Mouse (Mus musculus) adrenal gland, postnatal 25 days (tissue): ENCODE data around the gene St3gal4. TPM values are rescaled to one million over a fixed set of nuclear protein-coding genes. Genes with fewer than 3 reads are reported as not detected.
"Not testable (repeated sequence)": the region's sequence is repeated elsewhere in the genome, so short reads cannot be mapped to it uniquely, and the experiment has no call there.

Source experiments
- DNase-seq: peaks from one replicate; pipeline ENCODE4 v3.0.0; 2021; ENCODE audit warnings: mixed read lengths
- long read RNA-seq: library from polyadenylated mRNA; stranded (forward); transcript quantifications from one replicate; pipeline ENCODE4 v2.0.0, GENCODE M21; 2021
- total RNA-seq: library from RNA; stranded (reverse); gene quantifications from 2 replicates; pipeline ENCODE4 v1.2.3, GENCODE M21; 2021

The St3gal4 gene
- total RNA-seq: 31.0 and 39.8 TPM in 2 replicates
- long read RNA-seq, transcript St3gal4-201 (11 exons, 2,095 nt): major isoform, 77 of 109 reads
- long read RNA-seq, partial matches to known transcripts: 13 of 109 reads
- long read RNA-seq, other reads (novel, unspliced or antisense): 19 of 109 reads

DNA sequence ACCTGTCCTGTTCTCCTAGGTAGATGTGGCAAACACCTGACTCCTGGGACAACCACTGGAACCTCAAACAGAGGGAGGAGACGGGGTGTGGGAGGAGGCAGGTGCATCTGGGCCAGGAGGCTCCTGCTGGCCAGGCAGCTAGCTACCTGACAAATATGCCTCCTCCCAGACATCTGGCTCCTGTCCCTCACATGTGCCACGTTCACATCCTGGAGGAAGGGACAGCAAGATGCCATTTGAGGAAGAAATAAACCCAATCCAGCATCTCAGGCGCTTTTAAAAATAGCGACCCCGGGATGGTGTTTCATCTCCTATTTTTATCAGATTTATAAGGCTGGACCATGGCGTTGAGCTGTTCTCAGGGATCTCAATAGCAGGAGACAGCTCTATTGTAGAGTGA is at the start of gene St3gal4:
Gene St3gal4 (minus strand): TSS at position 101 of the 400 bp plus-strand sequence.
- DNase-seq: no peak

DNA sequence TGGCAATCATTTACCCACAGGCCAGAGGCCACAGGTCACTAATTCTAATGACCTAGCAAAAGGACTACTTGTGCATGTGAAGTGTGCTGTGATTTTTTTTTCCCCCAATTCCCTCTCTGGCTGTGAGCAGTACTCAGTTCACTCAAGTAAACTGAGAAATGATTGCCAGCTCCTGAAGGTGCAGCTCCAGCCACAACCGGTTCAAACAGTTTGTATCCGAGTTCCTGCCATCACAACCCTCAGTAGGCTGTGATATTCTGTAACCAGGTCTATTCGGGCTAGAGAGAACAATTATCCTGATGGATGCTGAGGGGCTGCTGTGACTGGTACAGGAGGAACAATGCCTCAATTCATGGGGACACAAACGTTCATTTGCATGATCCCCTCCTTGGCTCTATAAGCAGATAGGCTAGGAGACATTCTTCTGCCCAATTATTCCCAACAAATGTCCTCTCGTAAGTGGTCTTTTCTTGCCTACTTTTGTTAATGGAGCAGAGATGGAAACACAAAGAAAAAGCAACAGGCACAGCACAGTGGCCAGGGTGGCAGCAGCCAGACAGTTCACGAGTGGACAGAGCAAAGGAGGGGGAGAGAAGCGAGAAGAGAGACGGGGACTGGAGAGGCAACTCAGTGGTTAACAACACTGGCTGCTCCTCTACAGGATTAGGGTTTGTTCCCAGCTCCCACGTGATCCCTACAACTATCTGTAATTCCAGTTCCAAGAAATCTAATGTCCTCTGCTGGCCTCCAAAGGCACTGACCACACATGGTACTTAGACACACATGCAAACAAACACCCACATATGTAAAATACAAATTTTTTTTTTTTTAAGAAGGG is 47.9 kb upstream of the St3gal4 start:
- DNase-seq: no peak

GRCm38 (mm10) chr9:35166144-35166797 is 47.2 kb upstream of the St3gal4 start:
- no peak for DNase-seq

DNA sequence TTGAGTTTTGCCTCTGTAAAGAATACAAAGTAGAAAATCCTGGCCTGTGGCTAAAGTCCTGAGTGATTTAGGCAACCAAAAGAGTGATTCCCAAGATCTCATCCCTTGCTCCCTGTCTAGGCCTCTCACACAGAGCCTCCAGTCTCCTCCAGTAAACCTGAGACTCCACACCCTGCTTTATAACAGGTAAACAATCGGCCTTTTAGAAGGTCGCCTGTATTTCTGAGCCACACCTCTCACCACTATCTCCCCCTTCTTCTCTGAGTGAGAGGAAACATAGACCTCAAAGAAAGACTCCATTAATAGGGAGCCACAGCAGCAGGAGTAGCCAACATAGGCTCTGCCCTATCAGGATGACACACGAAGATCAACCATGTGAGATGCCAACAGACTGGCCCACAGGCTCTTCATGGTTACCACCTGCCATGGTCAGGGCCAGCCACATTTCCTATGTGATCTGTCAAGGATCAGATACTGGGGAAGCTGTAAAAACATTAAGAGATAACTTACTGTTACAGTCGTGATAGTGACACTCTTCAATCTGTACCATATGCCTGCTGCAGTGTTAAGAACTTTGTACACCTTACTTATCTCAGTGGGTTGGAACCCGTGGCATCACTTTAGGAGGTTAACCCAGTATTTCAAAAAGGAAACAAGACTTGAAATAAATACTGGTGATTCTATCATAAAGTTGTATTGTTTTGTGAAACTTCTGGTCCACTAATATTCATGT is 45.2 kb upstream of the St3gal4 start:
- no peak for DNase-seq

- peak; percentile 49 for DNase-seq
These were observed 44.1 kb upstream of the St3gal4 start for GRCm38 (mm10) chr9:35163011-35163690.

GRCm38 (mm10) chr9:35161721-35162120 is 42.7 kb upstream of the St3gal4 start:
- DNase-seq: no peak

GRCm38 (mm10) chr9:35160662-35161061 is 41.6 kb upstream of the St3gal4 start:
- DNase-seq: no peak

GRCm38 (mm10) chr9:35158477-35158876 is 39.4 kb upstream of the St3gal4 start:
- DNase-seq: no peak

DNA sequence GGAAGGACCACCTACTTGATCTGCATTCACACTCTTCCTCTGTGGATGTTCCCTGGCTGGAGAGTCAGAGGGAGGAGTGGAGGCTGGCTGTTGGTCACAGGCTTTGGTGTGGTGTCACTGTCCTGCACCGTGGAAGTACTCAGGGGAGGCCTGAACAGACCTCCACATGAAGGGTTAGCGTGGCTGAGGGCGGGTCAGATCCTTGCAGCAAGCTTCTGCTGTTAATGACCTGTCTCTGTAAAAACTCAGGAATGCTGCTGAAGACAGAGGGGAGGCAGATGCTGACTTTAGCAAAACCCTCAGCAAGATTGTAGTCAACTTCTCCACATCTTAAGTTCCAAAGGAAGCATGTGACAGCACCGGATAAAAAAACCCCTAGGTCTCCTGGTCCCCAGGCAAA is 37.8 kb upstream of the St3gal4 start:
- DNase-seq: no peak

DNA sequence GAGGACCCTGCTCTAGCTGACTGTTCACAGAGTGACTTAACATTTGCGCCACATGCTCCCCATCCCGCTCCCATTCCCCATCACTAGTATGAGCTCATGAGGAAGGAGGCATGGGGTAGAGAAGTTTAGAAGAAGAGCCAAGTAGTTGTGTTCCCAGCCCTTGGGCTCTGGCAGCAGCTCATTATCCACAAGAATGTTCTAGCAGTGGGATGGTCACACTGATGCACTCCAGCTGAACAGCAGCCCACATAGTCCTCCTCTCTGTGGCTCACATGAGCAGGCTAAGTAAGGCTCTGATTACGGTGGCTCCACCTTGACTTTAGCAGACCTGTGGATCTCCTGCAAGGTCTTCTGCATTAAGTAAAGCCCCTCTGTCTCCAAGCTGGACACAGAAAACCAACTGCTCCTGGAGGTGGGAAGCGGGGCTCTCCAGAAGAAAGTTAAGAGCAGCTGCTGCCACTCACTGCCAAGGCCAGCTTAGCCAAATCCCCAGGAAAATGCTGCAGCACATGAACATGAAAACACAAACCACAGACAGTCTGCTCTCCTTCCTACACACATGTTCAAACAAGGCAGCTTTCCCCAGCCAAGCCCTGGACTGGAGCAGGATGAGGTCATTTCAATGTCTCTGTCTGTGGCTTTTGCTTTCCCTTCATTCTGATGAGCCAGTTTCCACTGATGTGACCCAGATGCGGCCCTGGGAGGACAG is 37.1 kb upstream of the St3gal4 start:
- DNase-seq: no peak

- DNase-seq: no peak
These were observed 33.9 kb upstream of the St3gal4 start for GRCm38 (mm10) chr9:35152923-35153322.

GRCm38 (mm10) chr9:35148822-35149221 is 29.8 kb upstream of the St3gal4 start:
- DNase-seq: not testable (repeated sequence)

GRCm38 (mm10) chr9:35147261-35147660 is 28.2 kb upstream of the St3gal4 start:
- DNase-seq: not testable (repeated sequence)

DNA sequence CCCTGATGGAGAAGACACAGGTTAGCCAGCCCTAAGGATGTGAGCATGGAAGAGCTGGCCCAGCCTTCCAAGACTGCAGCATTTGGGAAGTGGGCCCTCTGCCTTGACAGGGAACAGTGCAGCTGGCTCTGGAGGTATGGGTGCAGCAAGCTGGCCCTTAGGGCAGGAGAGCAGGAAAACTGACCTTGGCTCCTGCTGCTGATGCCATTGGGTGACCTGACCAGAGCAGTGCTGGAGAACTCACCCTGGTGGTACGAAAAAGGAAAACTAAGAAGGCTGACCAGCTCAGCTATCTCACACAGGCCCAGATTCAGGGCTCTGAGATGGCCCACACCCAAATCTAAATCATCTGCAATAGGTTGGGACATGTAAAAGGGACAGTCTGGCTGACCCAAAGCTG is 26.8 kb upstream of the St3gal4 start:
- no peak for DNase-seq

- DNase-seq: no peak
These were observed 26.1 kb upstream of the St3gal4 start for GRCm38 (mm10) chr9:35145118-35145517.

DNA sequence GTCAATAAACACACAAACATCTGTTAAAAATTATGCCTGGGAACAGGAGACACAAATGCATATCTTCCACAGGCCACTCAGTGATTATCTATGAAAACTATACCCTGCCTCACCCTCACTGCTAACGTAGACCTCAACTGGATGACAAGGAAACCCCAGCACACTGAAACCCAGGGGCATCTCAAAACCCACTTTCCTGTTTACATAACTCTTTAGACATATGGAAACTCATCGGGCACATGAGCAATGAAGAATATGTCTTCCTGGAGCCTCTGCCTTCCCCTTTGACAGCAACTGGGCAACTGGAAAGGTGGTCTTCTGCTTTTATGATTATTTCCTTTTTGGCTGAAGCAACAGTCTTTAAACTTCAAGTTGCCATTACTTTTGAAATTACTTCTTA is 23.2 kb upstream of the St3gal4 start:
- DNase-seq: no peak

DNA sequence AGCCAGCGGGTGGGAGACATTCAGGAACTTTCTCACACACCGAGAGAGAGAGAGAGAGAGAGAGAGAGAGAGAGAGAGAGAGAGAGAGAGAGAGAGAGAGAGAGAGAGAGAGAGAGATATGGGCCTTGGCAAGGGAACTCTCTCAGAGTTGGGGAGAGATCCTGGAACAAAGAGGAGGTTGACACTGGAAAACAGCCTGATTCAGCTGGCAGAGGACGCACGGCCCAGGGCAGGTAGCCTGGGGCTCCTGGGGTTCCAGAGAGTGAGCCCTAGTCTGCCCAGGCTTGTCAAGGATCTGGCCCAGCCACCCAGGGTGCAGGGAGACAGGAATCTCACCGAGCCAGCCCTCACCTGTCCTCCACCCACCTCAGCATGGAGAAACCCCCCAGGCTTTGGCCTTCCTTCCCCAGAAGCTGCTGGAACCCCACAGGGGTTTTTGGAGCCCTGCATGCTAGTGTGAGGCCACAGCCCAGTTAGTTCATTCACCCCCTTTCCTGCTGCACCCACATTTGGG is 20.2 kb upstream of the St3gal4 start:
- DNase-seq: no peak

- no peak for DNase-seq
These were observed 19.0 kb upstream of the St3gal4 start for GRCm38 (mm10) chr9:35138029-35138428.

DNA sequence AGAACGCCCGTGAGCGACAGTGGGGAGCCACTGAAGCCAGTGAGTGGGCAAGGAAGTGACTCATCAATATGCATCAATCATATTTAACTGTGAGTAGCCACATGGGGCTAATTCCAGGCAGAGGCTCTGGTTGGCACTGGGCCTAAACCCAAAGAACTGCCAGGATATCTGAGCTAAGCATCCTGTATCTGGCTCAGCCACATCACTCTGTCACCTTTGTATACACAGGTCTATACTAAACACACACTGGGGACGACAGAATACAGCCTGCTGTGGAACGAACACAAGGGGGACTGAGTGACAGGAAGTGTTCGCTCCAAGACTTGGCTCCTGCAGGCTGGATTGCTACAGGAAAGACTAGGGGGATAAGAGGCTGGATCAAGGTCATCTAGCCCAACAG is 16.5 kb upstream of the St3gal4 start:
- peak; percentile 38 for DNase-seq

DNA sequence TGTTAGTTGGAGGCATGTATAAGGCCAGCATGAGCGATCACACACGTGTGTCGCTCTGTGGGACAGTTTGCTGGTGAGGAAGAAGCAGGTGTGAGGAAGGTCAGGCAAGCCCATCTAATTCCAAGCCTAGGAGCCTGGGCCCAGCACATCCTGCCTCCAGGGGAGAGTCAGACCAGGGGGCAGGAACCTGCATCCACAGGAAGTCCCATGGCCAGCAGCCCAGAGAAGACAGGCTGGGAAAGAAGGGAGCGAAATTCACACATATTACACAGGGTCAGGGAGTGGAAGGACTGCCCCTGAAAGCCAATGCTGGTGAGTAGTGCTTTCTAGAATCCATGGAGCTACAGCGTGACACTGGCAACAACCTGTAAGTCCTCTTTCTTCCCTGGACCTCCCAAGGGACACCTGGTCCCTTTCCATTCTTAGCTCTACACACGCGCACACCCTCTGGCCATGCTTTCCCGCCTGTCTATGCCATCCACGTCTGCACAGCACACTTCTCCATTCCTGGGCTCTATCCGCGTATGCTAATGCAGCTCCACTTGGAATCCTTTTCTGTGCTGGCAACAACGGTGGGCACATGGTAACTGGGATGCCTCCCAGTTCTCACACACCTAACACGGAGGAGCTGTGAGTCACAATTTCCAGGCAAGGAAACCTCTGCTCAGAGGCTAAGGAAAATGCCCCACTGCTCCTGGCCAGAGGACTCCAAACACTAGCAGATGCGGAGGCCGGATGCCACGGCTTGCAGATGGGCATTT is 12.7 kb upstream of the St3gal4 start:
- DNase-seq: no peak
